Mouse (Mus musculus) spleen, postnatal 14 days (tissue): Measurements from ENCODE around the gene Ptprb.

Experiments used
- DNase-seq, 2 experiments: peaks; one replicate each; pipeline ENCODE4 v3.0.0; 2021 to 2022; ENCODE audit warnings: low spot score in 2 of 2

Gene Ptprb

DNA sequence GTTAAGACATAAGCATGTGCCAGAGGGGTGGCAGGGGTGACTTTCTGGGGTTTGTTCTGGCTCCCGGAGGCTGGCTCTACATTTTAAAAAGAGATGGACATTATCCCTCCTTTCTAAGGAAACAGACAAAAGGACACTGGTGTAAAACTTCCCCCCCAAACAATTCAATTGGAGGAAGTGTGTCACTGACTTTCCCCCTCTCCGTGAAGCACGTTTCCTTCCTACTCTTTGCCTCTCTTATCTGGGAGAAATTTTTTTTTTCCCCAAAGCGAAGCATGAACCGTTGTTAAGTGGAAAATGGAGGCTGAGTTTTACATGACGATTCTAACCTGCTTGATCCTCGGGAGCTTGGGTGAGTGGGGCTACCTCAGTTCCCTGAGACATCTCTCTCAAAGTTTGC is at the start of gene Ptprb:
TSS of gene Ptprb (plus strand) at position 244 of the 400 bp plus-strand sequence.
- DNase-seq = no peak

GRCm38 (mm10) chr10:116235299-116235698 is 40.0 kb upstream of the Ptprb start:
- DNase-seq = no peak

DNA sequence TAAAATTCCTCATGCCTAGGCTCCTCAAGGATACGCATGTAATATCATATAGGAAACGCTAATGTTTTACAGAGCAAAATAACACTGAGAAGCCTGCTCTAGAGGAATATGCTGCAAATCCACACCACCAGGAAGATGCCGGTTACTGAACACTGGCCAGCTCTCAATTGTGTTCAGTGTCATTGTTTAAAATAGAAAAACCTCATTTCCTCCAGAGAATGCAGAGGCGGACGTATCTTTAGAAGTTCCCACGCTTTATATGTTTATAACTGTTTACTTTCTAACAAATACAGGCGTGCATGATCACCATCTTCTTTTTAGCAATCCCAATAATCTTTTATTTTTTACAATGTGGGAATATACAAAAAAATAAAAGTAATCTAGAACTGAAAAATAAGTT is 33.1 kb upstream of the Ptprb start:
- no peak for DNase-seq

DNA sequence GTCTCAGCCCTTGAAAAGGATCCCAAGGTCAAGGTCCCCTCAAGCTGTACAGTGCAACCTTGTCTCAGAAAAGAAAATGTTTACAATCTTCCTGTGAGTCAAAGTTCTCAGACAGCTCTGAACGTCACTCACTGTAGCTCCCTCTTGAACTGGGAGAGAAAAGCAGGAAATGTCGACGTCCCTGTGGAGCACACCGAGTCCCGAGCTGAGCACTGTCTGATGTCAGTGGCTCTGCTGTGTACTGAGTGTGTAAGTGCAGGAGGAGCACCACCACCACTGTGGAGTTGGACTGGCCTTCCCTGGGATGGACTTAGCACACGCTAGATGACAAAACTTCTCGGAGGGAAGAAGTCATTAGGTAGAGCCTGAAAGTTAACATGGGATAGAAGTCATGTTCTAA is 31.9 kb upstream of the Ptprb start:
- DNase-seq = no peak

DNA sequence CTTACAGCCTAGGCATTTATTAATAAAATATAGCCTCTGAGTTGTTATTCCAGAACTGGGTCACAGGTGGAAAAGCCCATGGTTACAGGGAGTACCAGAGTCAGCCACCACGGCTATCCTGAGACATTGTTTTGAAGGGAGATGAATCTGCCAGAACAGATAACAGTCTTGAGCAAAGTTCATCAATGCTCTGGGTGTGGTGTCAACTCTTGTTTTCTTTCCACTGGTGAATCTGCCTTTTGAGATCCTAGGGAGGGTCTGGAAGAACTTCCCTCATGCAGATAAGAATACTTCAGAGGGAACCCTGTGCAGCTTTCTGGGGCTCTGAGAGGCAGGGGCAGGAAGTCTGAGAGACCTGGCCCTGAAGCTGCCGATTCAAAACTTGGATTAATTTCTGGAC is 29.7 kb upstream of the Ptprb start:
- DNase-seq = no peak

DNA sequence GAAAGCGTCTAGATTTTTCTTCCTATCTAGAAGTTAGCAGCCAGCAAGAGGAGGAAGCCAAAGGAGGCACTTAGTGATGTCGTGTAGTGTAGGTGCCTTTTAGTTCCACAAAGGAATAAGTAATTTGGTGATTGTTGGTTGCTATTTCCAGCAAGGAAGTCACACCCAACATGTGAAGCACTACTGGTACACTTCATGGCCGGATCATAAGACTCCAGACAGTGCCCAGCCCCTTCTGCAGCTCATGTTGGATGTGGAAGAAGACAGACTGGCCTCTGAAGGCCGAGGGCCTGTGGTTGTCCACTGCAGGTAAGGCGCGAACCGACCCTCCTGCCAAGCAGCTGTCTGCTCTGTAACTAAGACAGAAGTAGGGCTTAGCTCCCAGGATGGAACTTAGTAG is 22.7 kb upstream of the Ptprb start:
- DNase-seq = no peak

DNA sequence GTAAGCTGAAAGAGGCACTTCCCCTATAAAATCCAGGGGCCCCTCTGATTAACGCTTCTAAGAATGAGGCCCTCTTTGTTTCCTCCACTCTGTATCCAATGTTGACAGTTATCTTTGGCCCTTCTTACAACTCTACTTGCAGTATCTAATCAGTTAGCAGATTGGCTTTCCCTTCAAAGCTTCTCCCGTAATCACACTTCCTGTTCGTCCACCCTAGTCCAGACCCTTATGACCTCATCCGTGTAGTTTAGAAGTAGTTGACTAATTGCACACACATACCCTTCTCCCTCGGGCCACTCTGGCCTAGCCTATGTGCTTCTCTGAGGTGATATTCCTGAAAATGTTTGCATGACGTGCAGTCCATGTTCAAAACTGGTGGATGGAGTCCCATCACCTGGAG is 21.4 kb upstream of the Ptprb start:
- no peak for DNase-seq

GRCm38 (mm10) chr10:116259298-116259697 is 16.0 kb upstream of the Ptprb start:
- no peak for DNase-seq

- DNase-seq = no peak
These were observed 14.5 kb upstream of the Ptprb start for GRCm38 (mm10) chr10:116260658-116261433.

- DNase-seq = no peak
These were observed 13.8 kb upstream of the Ptprb start for GRCm38 (mm10) chr10:116261559-116261958.

DNA sequence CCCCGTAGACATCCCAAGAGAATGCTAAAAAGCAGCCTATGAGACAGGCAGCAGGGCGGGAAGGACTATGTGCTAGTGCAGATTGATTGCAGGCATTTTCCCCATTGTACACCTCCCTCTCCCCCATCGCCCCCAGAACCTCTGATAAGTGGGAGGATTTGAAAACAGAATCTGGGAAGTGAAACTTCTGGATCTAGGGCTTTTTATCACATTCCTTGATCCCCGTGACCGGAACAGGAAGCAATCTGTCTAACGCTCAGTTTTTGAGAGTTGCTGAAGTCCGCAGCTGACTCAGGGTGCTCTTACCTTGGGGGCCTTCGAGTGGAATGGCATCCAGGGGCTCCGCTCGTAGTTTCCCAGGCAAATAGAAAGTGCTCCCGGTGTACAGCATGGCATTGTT is 10.8 kb upstream of the Ptprb start:
- DNase-seq = no peak

- DNase-seq = no peak
These were observed 8.5 kb upstream of the Ptprb start for GRCm38 (mm10) chr10:116266561-116267433.

DNA sequence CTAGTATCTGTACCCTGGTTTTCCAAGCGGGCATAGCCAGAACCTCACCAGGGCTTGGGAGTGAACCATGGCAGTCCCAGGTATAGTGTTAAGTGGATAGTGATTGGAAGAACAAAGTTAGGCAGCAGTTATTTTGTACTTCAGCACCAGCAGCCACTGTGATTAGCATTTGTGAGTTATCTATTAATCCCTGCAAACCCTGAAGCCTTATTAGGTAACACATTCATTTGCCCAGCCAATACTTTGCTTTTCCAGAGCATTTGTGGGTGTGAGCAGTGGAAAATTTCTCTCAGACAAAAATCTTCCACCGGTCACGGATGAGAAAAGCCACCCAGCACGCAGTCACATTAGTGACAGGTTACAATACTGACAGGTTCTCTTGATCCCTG is 7.9 kb upstream of the Ptprb start:
- DNase-seq = no peak

- DNase-seq = no peak
These were observed 7.0 kb upstream of the Ptprb start for GRCm38 (mm10) chr10:116268343-116268742.

- no peak for DNase-seq
These were observed 4.5 kb upstream of the Ptprb start for GRCm38 (mm10) chr10:116270646-116271469.

DNA sequence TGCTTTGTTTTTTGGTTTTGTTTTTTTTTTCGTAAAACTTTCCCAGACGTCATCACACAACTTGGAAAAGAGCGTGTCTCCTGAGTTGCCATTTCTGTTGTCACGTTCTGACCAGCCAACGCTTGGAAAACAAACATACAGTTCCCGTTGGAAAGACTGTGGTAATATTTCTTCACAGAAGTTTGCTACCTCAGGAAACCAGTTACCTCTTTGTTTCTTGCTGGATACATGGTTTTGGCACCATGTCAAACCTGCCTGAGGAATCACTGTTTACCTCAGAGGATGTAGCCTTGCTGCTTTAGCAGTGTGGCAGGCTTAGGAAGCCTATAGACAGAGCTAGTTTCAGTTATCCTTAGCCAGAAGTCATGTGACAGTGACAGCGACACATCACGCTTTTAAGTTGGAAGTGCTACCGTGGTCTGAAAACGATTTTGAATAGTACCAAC is 3.8 kb upstream of the Ptprb start:
- DNase-seq = no peak

DNA sequence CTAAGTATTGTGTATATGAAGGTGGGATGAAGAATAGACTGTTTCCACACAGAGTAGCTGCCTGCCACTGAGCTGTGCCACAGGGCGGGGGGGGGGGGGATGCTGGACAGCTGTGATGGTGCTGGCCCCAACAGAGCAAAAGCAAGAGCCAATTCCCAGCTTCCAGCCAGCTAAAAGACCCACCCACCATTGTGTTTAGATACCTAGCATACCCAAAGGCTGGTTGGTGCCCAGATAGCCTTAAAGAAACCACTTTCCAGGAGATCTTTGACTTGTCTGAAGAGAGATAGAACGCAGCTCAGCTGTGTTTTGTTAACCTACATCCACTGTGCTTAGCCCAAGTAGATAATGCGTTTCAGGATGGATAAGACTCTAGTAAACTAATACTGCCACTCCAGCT is 3.2 kb upstream of the Ptprb start:
- no peak for DNase-seq

GRCm38 (mm10) chr10:116286697-116287344 is 11.5 kb downstream of the Ptprb start:
- no peak for DNase-seq

- DNase-seq = no peak
These were observed 12.8 kb downstream of the Ptprb start for GRCm38 (mm10) chr10:116288130-116288529.

DNA sequence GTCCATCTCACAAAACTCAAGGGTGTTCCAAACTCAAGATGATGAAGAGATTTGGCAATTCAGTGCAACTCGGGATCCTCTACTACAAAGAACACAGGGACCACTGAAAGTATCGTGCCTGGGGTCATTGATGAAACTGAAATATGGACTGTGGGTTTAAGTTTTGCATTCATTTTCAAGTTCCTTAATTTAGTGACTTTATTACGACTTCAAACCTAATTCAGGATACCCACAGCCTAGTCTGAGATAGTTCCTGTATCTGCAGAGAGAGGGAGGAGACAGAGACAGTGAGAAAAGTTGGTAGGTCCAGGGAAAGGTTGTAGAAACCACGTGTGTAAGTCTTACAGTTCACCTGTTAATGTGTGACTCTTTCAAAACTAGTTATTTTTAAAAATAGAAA is 15.2 kb downstream of the Ptprb start:
- no peak for DNase-seq

GRCm38 (mm10) chr10:116291153-116291755 is 15.9 kb downstream of the Ptprb start:
- no peak for DNase-seq
